Mouse (Mus musculus) liver, embryonic 14.5 days (tissue): Measurements from ENCODE around the gene Olfr1410. TPM values are rescaled to one million over a fixed set of nuclear protein-coding genes. Genes with fewer than 3 reads are reported as not detected.

ENCODE experiments used
- ATAC-seq: fragments of 200-750 bp; cut with Nextera tagmentation; 2 replicates; pipeline ENCODE4 v1.8.0; 2017; ENCODE audit warnings: moderate number of reproducible peaks, mild to moderate bottlenecking, moderate library complexity; ENCODE audit not compliant: insufficient read depth
- DNase-seq, 3 experiments: peaks; one replicate each; pipeline ENCODE4 v3.0.0-alpha.2; 2012 to 2013; ENCODE audit warnings: low read depth in 3 of 3, low spot score in 3 of 3
- H3K27ac ChIP-seq: fragments of 300-500 bp; sonication (generic); 2 replicates; pipeline ENCODE4 v1.5.1; 2014; ENCODE audit warnings: moderate library complexity, mild to moderate bottlenecking, control low read depth, inconsistent platforms
- H3K27me3 ChIP-seq: fragments of 300-500 bp; sonication (generic); 2 replicates; pipeline ENCODE4 v1.6.1; 2014; ENCODE audit warnings: mild to moderate bottlenecking, low read length, moderate library complexity; ENCODE audit not compliant: control insufficient read depth, insufficient read depth
- H3K36me3 ChIP-seq: fragments of 300-500 bp; sonication (generic); replicated peaks from 2 replicates; pipeline ENCODE4 v1.6.1; 2014; ENCODE audit warnings: low read depth; ENCODE audit not compliant: control insufficient read depth, insufficient read depth
- H3K4me1 ChIP-seq, 2 experiments: fragments of 200-500 bp in 1 of 2; fragments of 300-500 bp in 1 of 2; sonication (generic) in 1 of 2; replicated peaks; 2 replicates each; pipeline ENCODE4 v1.6.1; 2012 to 2014; ENCODE audit warnings: antibody characterized with exemption in 1 of 2, inconsistent platforms in 1 of 2, low read length in 1 of 2; ENCODE audit not compliant: control insufficient read depth in 2 of 2, insufficient read depth in 2 of 2
- H3K4me2 ChIP-seq: fragments of 300-500 bp; sonication (generic); 2 replicates; pipeline ENCODE4 v1.6.1; 2014; ENCODE audit warnings: low read depth, mild to moderate bottlenecking, control low read depth, moderate library complexity
- H3K4me3 ChIP-seq, 2 experiments: fragments of 200-500 bp in 1 of 2; fragments of 300-500 bp in 1 of 2; sonication (generic) in 1 of 2; 2 replicates each; pipeline ENCODE4 v1.5.1; 2012 to 2014; ENCODE audit warnings: low read depth in 2 of 2, low read length in 2 of 2, mild to moderate bottlenecking in 2 of 2, control low read depth in 1 of 2, inconsistent platforms in 1 of 2, moderate library complexity in 1 of 2; ENCODE audit not compliant: insufficient read depth in 1 of 2
- H3K9ac ChIP-seq: fragments of 300-500 bp; sonication (generic); replicated peaks from 2 replicates; pipeline ENCODE4 v1.6.1; 2014; ENCODE audit warnings: mild to moderate bottlenecking, control low read depth, moderate library complexity
- H3K9me3 ChIP-seq: fragments of 300-500 bp; sonication (generic); 2 replicates; pipeline ENCODE4 v1.6.1; 2016; ENCODE audit warnings: low read length, mixed read lengths; ENCODE audit not compliant: control insufficient read depth
- CTCF ChIP-seq: IDR thresholded peaks from 2 replicates; pipeline ENCODE4 v1.5.1; 2016; ENCODE audit warnings: antibody characterized with exemption, low read depth, control low read depth
- EP300 ChIP-seq: IDR thresholded peaks from 2 replicates; pipeline ENCODE4 v1.6.1; 2016; ENCODE audit warnings: antibody characterized with exemption, low read depth
- WGBS: fragments of 180-500 bp; shearing (Covaris S2); extraction: QIAGEN DNeasy Blood & Tissue Kit; methylation state at CpG from one replicate; pipeline ENCODE4 v1.1.7; 2014; ENCODE audit not compliant: insufficient replicate concordance; 5-methylcytosine and 5-hydroxymethylcytosine counted together
- polyA plus RNA-seq, 2 experiments: library from polyadenylated mRNA; depleted of rRNA in 1 of 2; stranded (reverse) in 1 of 2; unstranded in 1 of 2; fragments of >200 nt; fragmentation: Nextera tagmentation in 1 of 2; extraction: Ambion mirVana in 1 of 2; gene quantifications; 2 replicates each; pipeline versions ENCODE4 v1.2.1 to v1.2.3; 2012 to 2014

Olfr1410 gene
- polyA plus RNA-seq, 2 experiments: not detected

- Histone ChIP-seq H3K4me3 (no peak within 1 kb of the TSS), H3K4me1 (no peaks in the 10 kb centered on the region), H3K9ac (no peak within 1 kb of the TSS), H3K36me3 (no peaks in the 10 kb centered on the region), H3K27me3 (no peaks in the 10 kb centered on the region), H3K9me3 (no peaks in the 10 kb centered on the region), H3K27ac (no peak within 1 kb of the TSS), H3K4me2 (no peak within 1 kb of the TSS)
- ATAC-seq: no peak
- TF ChIP-seq CTCF (no peak), EP300 (no peak)
- WGBS: 45% methylated on average over 2 of the region's 2 CpGs
- DNase-seq: no peak
Observed at GRCm38 (mm10) chr1:92617488-92617887, 11.9 kb downstream of the Olfr1410 start, which contains the start of gene Olfr12. Olfr12 (plus strand) TSS chr1:92617788.

- no peak for TF ChIP-seq CTCF
- TF ChIP-seq EP300: no peak
- H3K27ac ChIP-seq: no peak overlapping the region
- H3K4me2 ChIP-seq: no peak overlapping the region
- H3K9ac ChIP-seq: no peak overlapping the region
- no peaks in the 10 kb centered on the region for H3K27me3 ChIP-seq
- no peaks in the 10 kb centered on the region for H3K9me3 ChIP-seq
- H3K36me3 ChIP-seq: no peaks in the 10 kb centered on the region
- no peak for DNase-seq
- 47% methylated on average over 4 of the region's 4 CpGs for WGBS
- ATAC-seq: no peak
- H3K4me3 ChIP-seq: no peak overlapping the region
- H3K4me1 ChIP-seq: no peaks in the 10 kb centered on the region
Observed at GRCm38 (mm10) chr1:92618360-92618759, 12.8 kb downstream of the Olfr1410 start.

GRCm38 (mm10) chr1:92628227-92628626 is 22.6 kb downstream of the Olfr1410 start:
- H3K4me1 ChIP-seq: no peaks in the 10 kb centered on the region
- no peak for TF ChIP-seq CTCF
- no peak for TF ChIP-seq EP300
- H3K27me3 ChIP-seq: no peaks in the 10 kb centered on the region
- WGBS: 35% methylated on average over 4 of the region's 4 CpGs
- DNase-seq: no peak
- H3K9me3 ChIP-seq: no peaks in the 10 kb centered on the region
- no peak for ATAC-seq
- H3K9ac ChIP-seq: no peak overlapping the region
- no peak overlapping the region for H3K4me2 ChIP-seq
- H3K27ac ChIP-seq: no peak overlapping the region
- H3K4me3 ChIP-seq: no peak overlapping the region
- H3K36me3 ChIP-seq: no peaks in the 10 kb centered on the region

- H3K4me1 ChIP-seq: no peaks in the 10 kb centered on the region
- H3K4me3 ChIP-seq: no peak overlapping the region
- H3K9ac ChIP-seq: no peak overlapping the region
- 58% methylated on average over 5 of the region's 5 CpGs for WGBS
- H3K27ac ChIP-seq: no peak overlapping the region
- H3K36me3 ChIP-seq: no peaks in the 10 kb centered on the region
- TF ChIP-seq EP300 (no peak), CTCF (no peak)
- ATAC-seq (no peak), DNase-seq (no peak)
- H3K4me2 ChIP-seq: no peak overlapping the region
- H3K27me3 ChIP-seq: no peaks in the 10 kb centered on the region
- no peaks in the 10 kb centered on the region for H3K9me3 ChIP-seq
Observed at GRCm38 (mm10) chr1:92632196-92632595, 26.6 kb downstream of the Olfr1410 start.

- no peak overlapping the region for H3K9ac ChIP-seq
- no peaks in the 10 kb centered on the region for H3K27me3 ChIP-seq
- DNase-seq (no peak), ATAC-seq (no peak)
- H3K4me1 ChIP-seq: no peaks in the 10 kb centered on the region
- H3K27ac ChIP-seq: no peak overlapping the region
- TF ChIP-seq CTCF (no peak), EP300 (no peak)
- H3K4me2 ChIP-seq: no peak overlapping the region
- WGBS: 47% methylated on average over 6 of the region's 6 CpGs
- H3K36me3 ChIP-seq: no peaks in the 10 kb centered on the region
- H3K9me3 ChIP-seq: no peaks in the 10 kb centered on the region
- no peak overlapping the region for H3K4me3 ChIP-seq
Observed at GRCm38 (mm10) chr1:92632948-92633347, 27.4 kb downstream of the Olfr1410 start.
